Mouse (Mus musculus) spleen, postnatal 0 days (tissue): ENCODE results near the gene Plppr1. TPM values are rescaled to one million over a fixed set of nuclear protein-coding genes. Genes with fewer than 3 reads are reported as not detected.

Source experiments
- polyA plus RNA-seq: library from polyadenylated mRNA; unstranded; fragments of >200 nt; fragmentation: Nextera tagmentation; extraction: Ambion mirVana; gene quantifications from 2 replicates; pipeline ENCODE4 v1.2.1, GENCODE M21; 2015

Plppr1 gene
- polyA plus RNA-seq: 0.41 and 0.58 TPM in 2 replicates

GRCm38 (mm10) chr4:49059021-49059401 lies at the start of gene Plppr1:
Gene Plppr1, plus strand, starts transcription at chr4:49059273.

